Mouse (Mus musculus): ENCODE results near the gene Ttyh1. TPM values are rescaled to one million over a fixed set of nuclear protein-coding genes. Genes with fewer than 3 reads are reported as not detected.

The Ttyh1 gene
- polyA plus RNA-seq, 1 experiment from 2014 or later = 138 TPM

DNA sequence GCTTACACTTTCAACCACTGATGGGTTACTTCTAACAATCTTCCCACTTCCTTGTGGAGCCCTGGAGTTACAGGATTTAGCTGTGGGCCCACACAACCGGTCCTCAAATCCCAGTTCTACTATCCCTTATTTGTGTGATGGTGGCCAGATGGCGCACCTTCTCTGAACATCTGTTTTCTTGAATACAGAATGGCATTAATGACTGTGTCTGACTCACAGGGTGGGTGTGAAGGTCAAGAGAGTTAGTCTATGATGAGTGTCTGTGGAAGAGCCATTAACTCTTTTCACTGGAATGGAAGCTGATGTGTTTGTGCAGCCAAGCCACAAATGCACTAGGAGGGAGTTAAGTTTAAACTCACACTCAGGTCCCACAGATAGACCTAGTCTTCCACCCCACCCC, 20.9 kb upstream of the Ttyh1 start:
- Histone ChIP-seq H3K36me3 (no peaks in the 10 kb centered on the region), H3K4me3 (no peak overlapping the region), H3K27ac (no peak overlapping the region), H3K27me3 (no peaks in the 10 kb centered on the region), H3K9me3 (no peaks in the 10 kb centered on the region), H3K4me1 (replicated peaks) (no peaks in the 10 kb centered on the region), H3K9ac (no peak overlapping the region), H3K4me2 (no peak overlapping the region)
- ATAC-seq (ENCODE audit: low FRiP score) = no peak
- WGBS = 82% methylated on average over 2 of the region's 2 CpGs

DNA sequence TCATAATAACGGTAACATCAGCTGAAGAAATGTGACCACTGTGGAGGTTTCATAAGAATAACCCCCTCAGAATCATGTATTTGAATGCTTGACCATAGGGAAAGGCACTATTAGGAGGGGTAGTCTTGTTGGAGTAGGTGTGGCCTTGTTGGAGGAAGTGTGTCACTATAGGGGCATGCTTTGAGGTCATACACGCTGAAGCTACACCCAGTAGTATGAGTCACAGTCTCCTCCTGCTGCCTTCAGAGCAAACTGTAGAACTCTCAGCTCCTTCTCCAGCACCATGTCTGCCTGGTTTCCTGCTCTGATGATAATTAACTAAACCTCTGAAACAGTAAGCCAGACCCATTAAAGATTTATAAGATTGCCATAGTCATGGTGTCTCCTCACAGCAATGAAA, 20.4 kb upstream of the Ttyh1 start:
- no peak overlapping the region for H3K9ac ChIP-seq
- no peak overlapping the region for H3K4me2 ChIP-seq
- H3K36me3 ChIP-seq = no peaks in the 10 kb centered on the region
- no peaks in the 10 kb centered on the region for H3K27me3 ChIP-seq
- H3K9me3 ChIP-seq = no peaks in the 10 kb centered on the region
- no peak overlapping the region for H3K4me3 ChIP-seq
- no peak overlapping the region for H3K27ac ChIP-seq
- H3K4me1 ChIP-seq (replicated peaks) = no peaks in the 10 kb centered on the region
- WGBS = 81% methylated on average over 2 of the region's 2 CpGs
- no peak for ATAC-seq (ENCODE audit: low FRiP score)

DNA sequence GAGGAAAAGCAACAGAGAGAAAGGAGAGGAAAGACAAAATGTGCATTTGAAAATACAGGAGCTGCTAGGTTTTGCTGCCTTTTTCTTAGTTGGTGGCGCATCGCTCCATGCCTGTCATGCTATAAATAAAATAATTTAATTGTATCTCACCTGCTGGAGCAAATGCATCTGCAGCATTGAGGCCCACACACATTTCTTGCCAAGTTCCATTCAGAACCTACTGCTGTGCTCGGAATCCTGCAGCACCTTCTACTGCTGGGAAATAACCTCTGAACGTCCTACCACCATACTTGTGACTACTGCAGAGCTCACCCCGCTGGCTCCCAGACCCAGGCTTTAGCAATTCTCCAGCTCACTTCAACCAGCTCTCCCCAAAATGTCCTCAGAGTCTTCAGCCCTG, 18.1 kb upstream of the Ttyh1 start:
- ATAC-seq (ENCODE audit: low FRiP score) = no peak
- H3K4me2 ChIP-seq = no peak overlapping the region
- H3K27me3 ChIP-seq = no peaks in the 10 kb centered on the region
- no peaks in the 10 kb centered on the region for H3K36me3 ChIP-seq
- no peak overlapping the region for H3K9ac ChIP-seq
- H3K27ac ChIP-seq = no peak overlapping the region
- H3K9me3 ChIP-seq = no peaks in the 10 kb centered on the region
- 85% methylated on average over 5 of the region's 5 CpGs for WGBS
- no peak overlapping the region for H3K4me3 ChIP-seq
- H3K4me1 ChIP-seq (replicated peaks) = no peaks in the 10 kb centered on the region

DNA sequence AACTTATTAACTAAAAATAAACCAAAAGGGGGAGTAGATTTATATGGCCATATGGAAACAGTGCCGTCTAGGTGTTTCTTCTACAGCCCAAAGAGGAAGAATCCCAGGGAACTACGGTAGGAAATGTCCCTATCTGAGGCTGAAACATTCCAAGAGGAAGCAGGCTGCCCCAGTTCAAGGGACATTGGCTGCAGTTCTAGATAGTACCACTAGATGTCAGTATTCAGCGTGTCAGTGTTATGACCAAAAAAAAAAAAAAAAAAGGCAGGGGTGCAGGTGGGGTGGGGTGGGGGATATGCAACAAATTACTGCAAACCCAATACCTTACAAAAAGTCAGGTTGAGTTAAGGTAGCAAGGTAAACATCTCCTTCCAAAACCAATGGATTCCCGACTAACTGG, 15.8 kb upstream of the Ttyh1 start:
- Histone ChIP-seq H3K4me2 (no peak overlapping the region), H3K36me3 (no peaks in the 10 kb centered on the region), H3K4me3 (no peak overlapping the region), H3K9ac (no peak overlapping the region), H3K27ac (no peak overlapping the region), H3K27me3 (no peaks in the 10 kb centered on the region), H3K9me3 (no peaks in the 10 kb centered on the region), H3K4me1 (replicated peaks) (no peaks in the 10 kb centered on the region)
- WGBS = 18% methylated on average over 4 of the region's 4 CpGs
- ATAC-seq (ENCODE audit: low FRiP score) = no peak

DNA sequence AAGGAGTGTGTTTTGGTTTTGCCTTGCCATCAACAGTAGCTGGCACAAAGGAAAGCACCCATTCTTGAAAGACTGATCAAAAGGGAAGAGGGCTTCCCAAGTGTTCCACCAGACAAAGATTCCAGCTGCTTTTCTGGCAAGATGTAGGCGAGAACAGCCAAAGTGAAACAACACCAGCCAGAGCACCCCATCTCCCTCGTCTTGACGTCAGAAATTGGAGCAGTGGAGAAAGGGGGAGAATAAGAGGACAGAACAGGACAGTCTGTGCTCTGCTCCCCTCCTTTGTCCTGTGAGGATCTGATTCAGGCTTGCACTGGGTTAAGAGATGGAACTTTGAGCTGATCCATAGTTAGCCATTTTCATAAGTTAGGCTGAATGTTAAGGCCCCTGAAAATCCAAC, 7.4 kb upstream of the Ttyh1 start:
- Histone ChIP-seq H3K9me3 (no peaks in the 10 kb centered on the region), H3K4me3 (no peak overlapping the region), H3K4me2 (no peak overlapping the region), H3K27ac (peak overlapping the region; percentile 50), H3K36me3 (no peaks in the 10 kb centered on the region), H3K27me3 (no peaks in the 10 kb centered on the region), H3K9ac (no peak overlapping the region), H3K4me1 (replicated peaks) (peaks cover under 1% of the 10 kb centered on the region; the same call in 1 of the 2 replicates)
- no peak for ATAC-seq (ENCODE audit: low FRiP score)
- 50% methylated on average over 3 of the region's 3 CpGs for WGBS

DNA sequence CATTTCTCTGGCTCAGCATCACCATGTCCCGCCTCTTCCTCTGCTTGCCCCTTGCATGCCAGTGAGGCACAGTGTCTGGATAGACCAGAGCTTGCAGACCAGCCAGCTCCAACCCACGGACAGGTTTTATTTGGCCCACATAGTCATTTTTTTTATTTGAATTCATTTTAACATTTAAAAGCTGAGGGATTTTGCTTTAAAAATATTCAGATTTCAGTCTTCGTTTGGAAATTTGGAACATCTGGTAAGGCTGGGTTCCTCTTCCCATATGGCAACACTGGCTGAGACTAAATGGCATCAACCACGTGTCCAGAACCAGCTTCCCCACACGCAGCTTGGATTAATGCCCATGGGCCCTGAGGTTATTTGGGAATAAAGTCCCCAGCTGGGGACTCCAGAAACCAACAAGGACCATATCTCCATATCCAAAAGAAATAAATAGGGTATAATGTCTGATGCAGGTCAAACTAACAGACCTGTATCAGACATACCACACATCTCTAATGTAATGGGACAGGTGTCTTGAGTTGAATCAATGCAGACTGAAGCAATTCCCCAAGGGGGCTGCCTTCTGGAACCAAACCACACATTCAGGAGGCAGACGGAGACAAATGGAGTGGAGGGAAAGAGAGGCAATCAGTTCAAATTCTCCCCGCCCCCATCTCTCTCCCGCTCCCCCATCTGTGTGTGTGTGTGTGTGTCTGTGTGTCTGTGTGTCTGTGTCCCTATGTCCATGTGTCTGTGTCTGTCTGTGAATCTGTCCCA, 2.0 kb upstream of the Ttyh1 start:
- no peak for ATAC-seq (ENCODE audit: low FRiP score)
- no peaks in the 10 kb centered on the region for H3K27me3 ChIP-seq
- 55% methylated on average over 8 of the region's 8 CpGs for WGBS
- H3K4me1 ChIP-seq (replicated peaks) = peaks cover 36% of the 10 kb centered on the region
- H3K36me3 ChIP-seq = no peaks in the 10 kb centered on the region
- H3K4me2 ChIP-seq = no peak overlapping the region
- H3K4me3 ChIP-seq = no peak overlapping the region
- no peaks in the 10 kb centered on the region for H3K9me3 ChIP-seq
- no peak overlapping the region for H3K9ac ChIP-seq
- 0 out of 2 replicates have a peak overlapping the region, but pooled peaks have one; percentile 30 for H3K27ac ChIP-seq

DNA sequence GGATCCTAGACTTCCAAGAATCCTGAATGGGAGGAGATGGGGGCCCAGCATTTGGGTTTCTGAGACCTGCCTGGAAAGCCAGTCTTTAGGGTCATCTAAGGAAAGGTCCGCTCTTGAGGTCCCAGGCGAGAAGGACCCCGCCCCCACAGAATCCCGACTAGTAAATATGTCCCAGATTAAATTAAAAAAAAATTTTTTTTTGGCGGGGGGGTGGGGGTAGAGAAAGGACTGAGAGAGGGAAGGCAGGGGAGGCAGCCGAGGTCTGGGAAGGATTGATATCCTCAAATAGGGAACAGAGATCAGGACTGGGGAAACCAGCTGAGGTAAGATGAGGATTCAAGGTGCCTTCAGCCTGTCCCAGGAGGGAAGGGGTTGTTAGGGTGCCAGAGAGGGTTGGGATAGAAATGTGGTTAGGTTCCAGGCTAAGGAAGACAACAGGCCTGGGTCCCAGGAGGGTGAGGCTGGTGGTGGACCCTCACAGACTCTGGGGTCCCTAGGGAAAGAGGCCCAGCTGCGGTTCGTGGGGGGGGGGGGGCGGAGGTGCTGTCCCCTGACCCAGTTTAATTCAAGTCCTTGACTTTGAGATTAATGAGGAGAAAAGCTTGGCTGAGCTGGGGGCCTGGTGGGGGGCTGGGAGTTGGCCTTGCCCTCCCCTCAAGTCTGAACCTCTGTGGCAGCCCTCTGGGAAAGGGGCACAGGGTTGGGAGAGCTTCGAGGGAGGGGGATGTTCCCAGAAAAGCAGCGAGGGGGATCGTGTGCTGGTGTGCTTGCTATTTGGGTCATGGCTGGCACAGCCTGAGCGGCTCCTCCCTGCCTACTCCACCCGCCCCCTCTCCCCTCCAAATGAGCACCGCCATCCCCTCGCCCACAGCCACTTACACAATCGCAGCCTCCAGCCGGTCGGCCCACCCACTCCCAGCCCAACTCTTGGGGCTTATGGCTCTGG, 1.0 kb downstream of the Ttyh1 start:
- H3K27me3 ChIP-seq = no peaks in the 10 kb centered on the region
- peak overlapping the region; percentile 64 for H3K4me2 ChIP-seq
- WGBS = 5% methylated on average over 12 of the region's 19 CpGs
- H3K36me3 ChIP-seq = no peaks in the 10 kb centered on the region
- peaks cover 66% of the 10 kb centered on the region for H3K4me1 ChIP-seq (replicated peaks)
- no peaks in the 10 kb centered on the region for H3K9me3 ChIP-seq
- ATAC-seq (ENCODE audit: low FRiP score) = peak; percentile 0; the same call in 1 of the 2 replicates
- H3K27ac ChIP-seq = peak overlapping the region; percentile 90
- H3K9ac ChIP-seq = peak overlapping the region; percentile 91
- peak overlapping the region; percentile 65 for H3K4me3 ChIP-seq

DNA sequence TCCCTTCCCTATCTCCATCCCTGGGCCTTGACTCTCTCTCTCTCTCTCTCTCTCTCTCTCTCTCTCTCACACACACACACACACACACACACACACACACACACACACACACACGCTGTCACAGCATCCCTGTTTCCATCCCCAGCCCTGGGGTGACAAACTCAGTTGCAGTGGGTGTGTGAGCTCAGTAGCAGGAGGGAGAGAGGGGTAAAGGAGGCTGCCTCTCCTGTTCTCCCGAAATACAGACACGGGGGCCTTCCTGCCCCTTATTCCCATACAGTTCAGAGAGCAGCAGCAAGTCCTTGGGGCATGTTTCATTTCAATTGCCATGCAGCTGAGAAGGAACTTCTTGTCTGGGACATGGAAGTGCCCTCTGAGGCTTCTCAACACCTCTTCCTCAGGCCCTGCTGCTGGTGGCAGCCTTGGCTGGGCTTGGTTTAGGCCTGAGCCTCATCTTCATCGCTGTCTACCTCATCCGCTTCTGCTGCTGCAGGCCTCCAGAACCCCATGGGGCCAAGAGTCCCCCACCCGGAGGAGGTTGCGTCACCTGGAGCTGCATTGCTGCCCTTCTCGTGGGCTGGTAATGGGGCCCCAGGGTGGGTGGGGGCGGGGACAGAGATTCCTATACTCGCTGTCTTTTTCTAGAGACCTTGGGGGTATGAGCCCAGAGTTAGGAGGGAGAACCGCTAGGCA, 3.0 kb downstream of the Ttyh1 start:
- no peak for ATAC-seq (ENCODE audit: low FRiP score)
- H3K9me3 ChIP-seq = no peaks in the 10 kb centered on the region
- H3K27ac ChIP-seq = peak overlapping the region; percentile 90
- H3K4me2 ChIP-seq = peak overlapping the region; percentile 64
- no peaks in the 10 kb centered on the region for H3K27me3 ChIP-seq
- peaks cover 7% of the 10 kb centered on the region for H3K36me3 ChIP-seq
- H3K4me1 ChIP-seq (replicated peaks) = peaks cover 81% of the 10 kb centered on the region
- H3K9ac ChIP-seq = peak overlapping the region; percentile 91
- peak overlapping the region; percentile 65 for H3K4me3 ChIP-seq
- WGBS = 32% methylated on average over 11 of the region's 11 CpGs

- peak overlapping the region; percentile 64 for H3K4me2 ChIP-seq
- peaks cover 84% of the 10 kb centered on the region for H3K4me1 ChIP-seq (replicated peaks)
- H3K36me3 ChIP-seq = peaks cover 13% of the 10 kb centered on the region
- H3K9me3 ChIP-seq = no peaks in the 10 kb centered on the region
- ATAC-seq (ENCODE audit: low FRiP score) = no peak
- no peaks in the 10 kb centered on the region for H3K27me3 ChIP-seq
- H3K4me3 ChIP-seq = peak overlapping the region; percentile 65
- H3K9ac ChIP-seq = peak overlapping the region; percentile 91
- WGBS = 77% methylated on average over 10 of the region's 10 CpGs
- peak overlapping the region; percentile 90 for H3K27ac ChIP-seq
Observed at GRCm38 (mm10) chr7:4122783-4123182, 3.6 kb downstream of the Ttyh1 start.

DNA sequence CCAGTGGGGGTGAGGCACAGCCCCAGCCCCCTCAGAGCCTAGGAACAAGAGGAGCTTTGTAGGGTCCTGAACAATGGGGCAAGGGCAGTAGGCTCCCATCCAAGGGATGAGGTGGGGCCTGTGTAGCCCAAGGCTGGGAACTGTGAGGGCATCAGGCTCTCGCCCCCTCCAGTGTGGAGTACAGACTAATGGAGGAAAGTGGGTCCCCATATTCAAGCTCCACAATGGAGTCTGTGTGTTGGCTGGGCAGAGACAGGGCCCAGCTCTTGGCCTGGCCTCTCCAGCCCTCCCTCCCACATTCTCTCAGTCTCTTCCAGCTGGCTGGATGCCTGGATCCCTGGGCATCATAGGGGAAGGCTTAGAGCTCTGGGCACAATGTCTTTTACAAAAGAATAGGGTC, 4.5 kb downstream of the Ttyh1 start:
- peak overlapping the region; percentile 64 for H3K4me2 ChIP-seq
- peak overlapping the region; percentile 90 for H3K27ac ChIP-seq
- H3K9ac ChIP-seq = peak overlapping the region; percentile 58; the same call in 1 of the 2 replicates
- ATAC-seq (ENCODE audit: low FRiP score) = peak; percentile 77
- peaks cover 22% of the 10 kb centered on the region for H3K36me3 ChIP-seq
- H3K4me1 ChIP-seq (replicated peaks) = peaks cover 84% of the 10 kb centered on the region
- no peaks in the 10 kb centered on the region for H3K27me3 ChIP-seq
- H3K9me3 ChIP-seq = no peaks in the 10 kb centered on the region
- peak overlapping the region; percentile 30 for H3K4me3 ChIP-seq
- 18% methylated on average over 1 of the region's 1 CpGs for WGBS

DNA sequence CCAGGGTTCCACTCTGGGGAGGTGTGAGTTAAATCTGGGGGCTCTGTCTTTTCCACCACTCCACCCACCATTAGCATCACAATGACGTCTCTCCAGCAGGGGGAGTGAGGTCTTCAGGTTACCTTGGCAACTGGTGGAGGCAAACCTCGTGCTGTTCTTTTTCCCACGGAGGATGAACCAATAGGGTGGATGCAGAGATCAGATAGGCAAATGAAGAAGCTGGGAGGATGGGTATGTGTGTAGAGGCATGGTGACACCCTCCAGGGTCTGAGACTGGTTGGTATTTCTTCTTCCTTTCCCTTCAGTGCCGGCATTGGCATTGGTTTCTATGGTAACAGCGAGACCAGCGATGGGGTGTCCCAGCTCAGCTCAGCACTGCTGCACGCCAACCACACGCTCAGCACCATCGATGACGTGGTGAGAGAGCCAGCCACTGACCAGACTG, 5.1 kb downstream of the Ttyh1 start:
- peak; percentile 89 for ATAC-seq (ENCODE audit: low FRiP score)
- Histone ChIP-seq H3K27ac (peak overlapping the region; percentile 90), H3K9me3 (no peaks in the 10 kb centered on the region), H3K4me2 (peak overlapping the region; percentile 64), H3K4me3 (peak overlapping the region; percentile 30), H3K36me3 (peaks cover 24% of the 10 kb centered on the region), H3K27me3 (no peaks in the 10 kb centered on the region), H3K9ac (peak overlapping the region; percentile 58), H3K4me1 (replicated peaks) (peaks cover 82% of the 10 kb centered on the region)
- 0% methylated on average over 10 of the region's 10 CpGs for WGBS

GRCm38 (mm10) chr7:4124856-4125255, 5.6 kb downstream of the Ttyh1 start:
- peaks cover 24% of the 10 kb centered on the region for H3K36me3 ChIP-seq

More at GRCm38 (mm10) chr7:4124856-4125255, 5.6 kb downstream of the Ttyh1 start:
- H3K27ac ChIP-seq = peak overlapping the region; percentile 90
- no peaks in the 10 kb centered on the region for H3K9me3 ChIP-seq
- peak; percentile 0; the same call in 1 of the 2 replicates for ATAC-seq (ENCODE audit: low FRiP score)
- peak overlapping the region; percentile 58 for H3K9ac ChIP-seq
- peaks cover 77% of the 10 kb centered on the region for H3K4me1 ChIP-seq (replicated peaks)
- H3K27me3 ChIP-seq = no peaks in the 10 kb centered on the region
- peak overlapping the region; percentile 30 for H3K4me3 ChIP-seq
- 8% methylated on average over 5 of the region's 5 CpGs for WGBS
- peak overlapping the region; percentile 64 for H3K4me2 ChIP-seq
